Mouse (Mus musculus): ENCODE measurements at regions not wholly inside any gene's neighbourhood (a gene's known extent, or its start where the extent isn't known, plus 50 kb on each side); places are given as distances from the start of the nearest gene placed in this dataset.
A peak's percentile ranks its signal among the peaks of the same experiment; 100 is the strongest.

DNA sequence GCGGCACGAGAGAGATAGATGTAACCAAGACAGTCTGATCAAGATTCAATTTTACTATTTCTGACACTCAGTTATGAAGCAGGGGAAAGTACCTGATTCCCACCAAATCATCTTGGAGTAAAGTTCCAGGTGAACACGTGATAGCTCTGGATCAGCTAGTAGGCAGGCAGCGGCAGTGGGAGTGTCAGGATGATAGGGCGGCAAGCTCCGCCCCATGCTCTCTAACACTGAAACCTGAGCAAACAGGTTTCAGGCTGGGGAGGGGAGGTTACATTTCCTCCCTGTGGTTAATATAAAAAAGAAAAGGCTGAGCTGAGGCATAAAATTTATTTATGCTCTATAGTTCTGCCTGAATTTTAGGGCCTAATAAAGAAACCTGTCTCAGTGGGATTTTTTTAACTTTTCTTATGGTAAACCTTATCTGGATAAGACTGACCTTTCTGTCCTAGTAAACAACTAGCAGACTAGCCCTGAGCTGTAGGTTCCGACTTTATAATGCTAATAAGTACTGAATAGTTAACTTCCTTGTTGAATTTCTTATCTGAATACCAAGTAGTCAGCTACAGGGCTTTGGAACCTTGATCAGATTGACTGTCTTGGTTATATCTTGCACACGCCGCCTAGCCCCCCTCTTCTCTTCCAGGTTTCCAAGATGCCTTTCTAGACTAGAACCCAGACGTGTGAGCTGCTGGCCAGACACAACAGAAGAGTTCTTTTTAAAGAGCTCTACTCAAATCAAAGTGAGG, 254.9 kb upstream of the Dab2 start:
- DNase-seq: peak; percentile 28

DNA sequence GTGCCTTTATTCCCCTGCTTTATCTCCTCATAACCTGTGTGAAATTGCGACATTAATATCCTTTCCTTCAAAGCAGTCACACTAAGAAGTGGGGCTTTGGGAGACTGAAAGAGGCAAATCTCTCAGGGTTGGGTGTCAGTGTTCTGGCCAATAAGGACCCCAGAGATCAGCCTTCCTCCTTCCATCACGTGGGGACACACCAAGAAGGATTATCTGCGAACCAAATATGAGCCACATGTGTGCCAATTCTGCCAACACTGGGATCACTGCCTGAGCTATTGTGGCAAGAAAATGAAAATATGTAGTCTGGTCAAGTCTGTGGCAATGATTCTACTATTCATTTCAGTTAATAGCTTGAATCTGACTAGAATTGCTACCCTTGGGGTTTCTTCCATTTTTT, 243.9 kb upstream of the Dab2 start:
- DNase-seq: no peak

DNA sequence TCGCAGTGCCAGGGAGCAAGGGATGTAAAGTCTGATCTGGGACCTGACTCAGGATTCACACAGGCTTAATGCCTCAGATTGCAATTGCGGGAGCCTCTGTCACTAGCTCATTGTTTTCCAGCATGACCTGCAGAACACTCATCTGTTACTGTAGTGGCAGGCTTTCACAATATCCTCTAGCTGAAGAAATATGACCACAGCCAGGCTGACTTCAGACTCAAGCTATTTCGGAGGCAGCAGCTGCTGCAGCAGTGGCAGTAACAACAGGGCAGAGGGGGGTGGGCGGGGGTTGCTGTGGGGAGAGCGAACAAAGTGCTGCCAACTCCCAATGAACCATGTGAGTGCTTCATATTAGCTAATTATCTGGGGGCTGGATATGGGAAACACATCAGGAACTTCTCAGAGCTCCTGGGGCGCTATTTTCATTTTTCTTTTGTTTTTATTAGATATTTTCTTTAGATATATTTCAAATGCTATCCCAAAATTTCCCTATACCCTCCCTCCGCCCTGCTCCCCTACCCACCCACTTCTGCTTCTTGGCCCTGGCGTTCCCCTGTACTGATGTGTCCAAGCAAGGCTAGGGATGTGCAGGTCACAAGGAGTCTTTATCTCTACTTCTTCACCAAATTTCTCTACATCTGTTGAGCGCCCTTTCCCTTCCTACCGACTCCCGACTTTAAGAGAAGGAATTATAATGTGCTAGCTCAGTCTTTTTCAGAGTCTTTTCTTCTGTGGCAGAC, 242.5 kb upstream of the Dab2 start:
- DNase-seq: no peak

DNA sequence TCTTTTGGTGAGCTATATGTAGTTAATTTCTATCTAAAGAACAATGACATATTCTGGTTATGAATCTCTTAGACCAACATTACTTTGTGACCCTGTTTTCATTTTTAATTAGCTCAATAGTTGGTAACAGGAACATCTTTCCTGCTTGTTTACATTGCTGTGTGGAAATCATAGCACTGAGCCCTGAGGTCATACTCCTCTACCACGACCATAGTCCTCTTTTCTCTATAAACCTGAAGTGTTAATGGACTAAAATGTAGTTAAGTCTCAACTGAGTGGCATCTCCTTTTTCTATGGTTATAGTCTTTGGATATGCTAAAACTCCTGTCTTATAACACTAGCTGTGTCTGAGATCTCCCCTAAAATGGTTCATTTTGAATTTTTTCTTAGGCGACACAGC, 240.2 kb upstream of the Dab2 start:
- no peak for DNase-seq

DNA sequence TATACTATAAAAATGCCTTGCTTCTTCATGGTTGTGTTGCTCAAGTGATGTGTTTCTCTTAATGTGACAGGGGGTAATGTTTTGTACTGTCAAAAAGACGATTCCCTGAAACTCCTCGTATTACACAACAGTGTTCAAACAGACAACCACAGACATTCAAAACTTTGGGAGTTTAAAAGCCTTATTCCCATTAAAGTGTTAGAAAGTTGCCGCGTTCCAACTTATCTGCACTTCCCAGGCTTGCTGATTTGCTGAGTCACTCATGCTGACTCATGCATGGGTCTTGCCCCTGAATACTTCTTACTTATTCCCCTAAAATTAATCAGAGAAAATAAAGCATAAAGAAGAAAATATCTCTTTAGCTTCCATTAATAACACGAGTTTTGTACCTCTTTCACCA, 239.8 kb upstream of the Dab2 start:
- DNase-seq: no peak

DNA sequence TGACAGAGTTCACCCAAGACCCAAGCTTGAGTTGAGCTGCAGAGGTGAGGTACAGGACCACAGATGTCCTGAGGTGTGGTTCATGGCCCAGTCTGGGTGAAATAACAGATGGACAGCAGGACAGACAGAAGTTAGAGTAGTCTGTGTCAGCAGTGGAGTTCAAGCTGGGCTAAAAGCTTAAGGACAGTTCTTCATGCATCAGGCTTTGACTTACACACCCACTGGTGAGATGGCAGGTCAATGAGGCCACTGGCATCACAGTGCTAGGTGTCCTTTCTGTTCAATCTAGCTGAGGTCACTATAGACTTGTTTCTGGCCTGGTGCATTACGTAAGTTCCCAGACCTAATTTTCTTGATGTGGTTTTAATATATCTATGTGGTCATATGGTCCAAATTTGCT, 238.9 kb upstream of the Dab2 start:
- DNase-seq: no peak

DNA sequence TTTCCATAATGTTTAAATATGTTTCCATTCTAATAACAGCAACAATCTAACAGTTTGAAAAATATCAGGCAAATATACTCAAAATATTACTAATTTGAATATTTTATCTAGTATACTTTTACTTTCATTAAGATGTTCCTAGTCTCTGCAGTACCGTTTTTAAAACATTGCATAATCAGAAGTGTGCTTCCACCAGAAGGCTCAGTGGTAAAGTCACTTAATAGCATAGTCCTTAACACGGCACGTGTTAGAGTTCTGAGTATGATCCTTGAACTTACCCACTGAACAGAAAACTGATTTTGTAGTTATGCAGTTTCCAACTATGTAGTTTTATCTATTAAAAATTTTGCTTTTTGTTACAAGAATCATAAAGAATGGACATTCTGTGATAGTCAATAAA, 234.5 kb upstream of the Dab2 start:
- DNase-seq: no peak

DNA sequence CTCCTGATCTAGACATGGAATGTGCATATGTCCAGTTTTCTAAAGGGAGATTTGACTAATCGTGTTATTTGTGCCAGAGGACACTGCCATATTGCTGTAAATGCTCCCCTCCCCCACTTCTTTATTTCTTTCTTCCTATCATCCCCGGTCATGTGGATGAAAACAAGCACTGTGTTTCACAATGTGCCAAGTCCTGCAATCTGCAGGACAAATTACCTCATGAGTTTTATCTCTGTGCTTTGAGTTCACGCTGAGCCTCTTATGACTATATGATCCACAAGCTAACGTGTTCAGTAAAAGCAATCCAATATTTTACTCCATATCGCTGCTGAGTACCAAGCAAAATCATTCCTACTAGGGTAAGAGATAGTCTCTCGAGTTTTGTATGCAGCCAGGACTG, 232.2 kb upstream of the Dab2 start:
- no peak for DNase-seq

DNA sequence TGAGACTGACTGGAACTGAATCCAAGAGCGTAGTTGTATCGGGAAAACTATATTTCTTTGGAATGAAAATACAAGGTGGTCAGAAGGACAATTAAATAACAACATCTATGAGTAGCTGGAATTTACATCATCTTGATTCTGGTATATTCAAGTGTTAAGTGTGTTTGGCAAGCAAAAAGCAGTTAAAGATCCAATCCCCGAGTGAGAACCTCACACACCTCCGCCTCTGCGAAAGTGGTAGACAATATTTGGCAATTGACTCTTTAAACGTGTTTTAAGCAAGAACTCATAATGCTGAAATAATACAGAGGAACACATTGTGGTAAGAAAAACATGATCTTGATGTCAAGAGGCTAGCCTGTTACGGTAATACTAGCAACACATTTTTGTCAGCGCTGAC, 231.2 kb upstream of the Dab2 start:
- DNase-seq: no peak

DNA sequence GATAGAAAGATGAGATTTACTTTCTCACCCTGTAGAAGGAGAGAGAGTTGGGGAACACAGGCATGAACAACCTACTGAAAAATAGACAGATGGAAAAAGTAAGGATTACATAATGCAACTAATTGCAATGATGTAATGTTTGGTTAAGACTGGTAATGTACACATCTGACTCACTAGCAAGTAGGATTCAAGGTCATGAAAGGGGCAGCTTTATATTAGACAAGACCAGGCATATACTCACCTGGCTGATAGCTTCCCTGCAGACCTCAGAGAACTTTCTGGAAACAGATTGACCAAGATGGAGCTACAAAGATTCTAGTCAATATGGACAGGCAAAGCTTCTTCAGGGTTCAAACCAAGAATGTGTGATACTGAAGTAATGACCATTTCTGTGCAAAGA, 227.7 kb upstream of the Dab2 start:
- DNase-seq: no peak

DNA sequence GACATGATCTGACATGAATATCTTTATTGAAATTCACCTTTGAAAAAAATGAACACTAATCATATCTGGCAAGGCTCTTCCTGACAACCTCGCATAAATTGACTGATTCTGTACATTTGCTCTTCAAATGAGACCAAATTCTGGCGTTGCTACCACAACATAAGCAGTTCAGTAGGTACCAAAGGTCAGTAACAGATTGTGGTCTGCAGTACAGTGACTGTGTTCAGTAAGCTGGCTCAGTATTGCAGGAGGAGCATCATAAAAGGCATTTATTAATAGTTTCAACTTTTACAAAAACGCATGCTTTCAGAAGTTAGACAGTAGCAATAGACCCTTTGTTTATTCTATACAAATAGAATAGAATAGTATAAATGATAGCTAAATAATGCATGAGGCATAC, 226.7 kb upstream of the Dab2 start:
- no peak for DNase-seq

DNA sequence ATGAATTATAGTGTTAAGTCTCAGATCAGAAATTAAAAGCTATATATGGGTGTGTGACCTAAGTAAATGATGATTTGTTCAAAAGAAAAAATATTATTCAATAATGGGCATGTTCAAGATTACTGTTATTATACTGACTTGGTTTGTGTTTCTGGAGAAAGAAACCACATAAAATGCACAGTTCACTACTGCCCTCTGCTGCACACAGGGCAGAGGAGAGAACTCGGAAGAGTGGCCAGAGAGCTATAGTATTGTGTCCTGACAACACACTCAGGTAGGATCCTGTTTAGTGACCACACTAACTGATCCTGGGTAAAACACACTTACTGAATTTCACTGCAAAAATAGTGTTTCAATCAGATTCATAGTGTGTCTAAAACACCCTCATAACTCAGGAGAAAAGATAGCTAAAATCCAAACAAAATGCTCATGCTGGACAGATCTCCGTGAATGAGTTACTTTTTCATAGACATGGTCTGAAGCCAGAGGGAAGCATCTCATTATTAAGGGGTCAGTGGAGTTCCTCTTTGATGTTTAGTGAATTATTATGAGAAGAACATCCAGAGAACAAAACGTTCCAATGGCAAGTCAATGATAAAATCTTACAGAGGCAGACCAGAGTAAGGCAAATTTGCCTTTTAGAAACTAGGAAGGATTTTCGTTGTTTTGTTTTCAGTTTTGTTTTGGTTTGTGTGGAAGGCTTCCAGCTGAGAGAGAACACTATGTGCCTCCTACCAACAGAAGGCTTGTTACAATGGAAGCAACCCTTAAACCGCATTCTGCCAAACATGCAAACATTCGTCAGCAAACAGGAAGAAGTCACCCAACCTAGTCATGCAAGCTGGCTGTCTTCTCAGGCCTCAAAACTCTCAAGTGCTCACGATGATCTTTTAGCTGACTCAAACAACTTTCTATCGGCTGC, 218.6 kb upstream of the Dab2 start:
- DNase-seq: peak; percentile 67

DNA sequence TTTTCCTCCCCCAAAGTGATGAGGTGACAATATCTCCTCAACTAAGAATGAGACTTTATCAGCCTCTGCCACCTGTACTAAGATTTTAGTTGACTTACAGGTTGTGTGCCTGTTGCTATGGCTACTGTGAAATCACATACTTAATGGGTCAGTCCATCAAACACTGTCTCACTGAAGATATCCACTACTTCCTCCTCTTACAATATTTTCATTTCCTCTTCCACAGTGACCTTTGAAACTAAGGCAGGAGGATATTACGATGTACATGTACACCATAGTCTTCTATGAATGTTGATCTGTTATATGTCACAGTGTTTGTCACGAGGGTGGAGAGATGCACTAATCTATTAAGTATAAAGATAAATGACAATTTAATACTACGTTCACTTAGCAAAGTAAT, 212.4 kb upstream of the Dab2 start:
- no peak for DNase-seq

DNA sequence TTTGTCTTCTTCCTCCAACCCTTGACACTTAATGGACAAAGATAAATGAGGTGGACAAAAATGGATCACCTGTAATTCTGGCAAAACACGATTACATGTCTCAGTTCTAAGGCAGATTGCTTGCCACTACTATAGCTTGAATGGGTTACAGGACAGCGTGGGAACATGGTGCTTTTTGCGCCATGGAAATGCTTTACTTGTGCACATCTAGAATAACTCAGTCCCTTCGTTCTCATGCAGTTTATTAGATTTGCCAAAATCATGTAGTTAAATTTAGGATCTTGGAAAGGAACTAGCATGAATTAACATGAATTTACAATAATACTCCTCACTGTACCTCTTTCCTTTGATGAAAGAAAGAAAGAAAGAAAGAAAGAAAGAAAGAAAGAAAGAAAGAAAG, 211.1 kb upstream of the Dab2 start:
- no peak for DNase-seq

DNA sequence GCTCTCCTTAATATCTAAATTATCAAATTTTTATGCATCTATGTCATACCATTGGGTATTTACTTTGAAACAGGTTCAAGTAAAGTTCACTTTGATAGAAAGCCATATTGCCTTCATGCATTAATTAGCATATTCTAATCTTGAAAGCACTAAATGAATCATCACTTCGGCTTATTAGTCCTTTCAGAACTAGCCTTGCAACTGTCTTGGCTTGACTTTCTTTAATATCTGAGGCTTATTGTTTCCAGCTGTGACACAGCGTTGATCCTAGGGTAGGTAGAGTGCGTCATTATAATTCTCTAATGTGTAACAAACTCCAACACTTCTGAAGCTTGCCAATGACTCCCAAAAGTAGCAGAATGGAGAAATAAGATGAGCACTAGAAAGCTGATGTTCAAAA, 169.9 kb upstream of the Dab2 start:
- no peak for DNase-seq

DNA sequence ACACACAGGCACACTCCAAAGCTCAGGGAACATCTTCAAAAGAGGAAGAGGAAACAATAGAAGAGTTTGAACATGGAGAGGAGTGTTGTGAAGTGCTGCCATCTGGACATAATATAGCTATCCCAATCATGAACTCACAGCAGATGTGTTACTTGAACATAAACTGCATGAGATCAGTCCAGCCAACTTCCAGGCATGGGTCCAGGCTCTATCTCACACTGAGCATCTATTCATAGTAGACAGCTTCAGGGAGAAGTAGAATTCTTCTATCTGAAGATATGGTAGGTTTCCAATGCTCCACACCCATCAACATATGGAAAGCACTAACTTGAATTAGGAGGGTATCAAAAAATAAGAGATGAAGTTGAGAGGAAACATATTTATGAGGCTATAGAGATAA, 167.4 kb upstream of the Dab2 start:
- no peak for DNase-seq

DNA sequence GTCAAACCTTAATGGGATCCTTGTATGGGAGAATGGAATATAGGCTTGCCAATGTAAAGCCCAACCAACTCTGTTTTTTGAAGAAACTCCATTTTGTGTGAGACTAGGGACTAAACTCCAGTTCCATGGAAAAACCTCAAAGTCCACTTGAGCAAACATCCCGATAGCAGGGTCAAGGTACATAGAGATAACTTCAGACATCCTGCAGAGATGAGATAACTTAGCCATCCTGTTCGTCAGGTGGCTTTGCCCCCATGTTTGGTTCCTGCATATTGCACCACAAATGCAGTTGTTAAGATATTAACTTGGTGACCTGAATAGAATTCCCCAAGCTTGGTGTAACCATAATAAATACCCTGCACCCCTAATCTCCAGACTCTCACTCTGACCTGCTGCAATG, 154.5 kb upstream of the Dab2 start:
- no peak for DNase-seq

DNA sequence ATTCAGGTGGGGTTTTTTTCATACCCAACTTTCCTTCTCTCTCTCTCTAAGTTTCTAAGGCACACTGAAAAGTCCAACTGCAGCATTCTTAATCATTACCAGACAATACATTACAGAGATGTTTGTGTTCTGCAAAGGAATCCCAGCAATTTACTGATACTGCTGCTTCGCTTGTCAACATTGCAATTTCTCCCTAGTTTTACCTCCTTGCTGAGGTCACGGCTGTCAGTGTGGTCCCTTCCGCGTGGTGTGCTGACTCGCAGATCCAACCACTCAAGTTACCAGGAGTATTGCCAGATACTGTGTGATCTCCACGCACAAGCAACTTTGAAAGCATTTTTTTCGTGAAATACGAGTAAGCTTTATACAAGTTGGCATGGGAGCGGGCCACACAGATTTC, 144.9 kb upstream of the Dab2 start:
- peak; percentile 41 for DNase-seq

DNA sequence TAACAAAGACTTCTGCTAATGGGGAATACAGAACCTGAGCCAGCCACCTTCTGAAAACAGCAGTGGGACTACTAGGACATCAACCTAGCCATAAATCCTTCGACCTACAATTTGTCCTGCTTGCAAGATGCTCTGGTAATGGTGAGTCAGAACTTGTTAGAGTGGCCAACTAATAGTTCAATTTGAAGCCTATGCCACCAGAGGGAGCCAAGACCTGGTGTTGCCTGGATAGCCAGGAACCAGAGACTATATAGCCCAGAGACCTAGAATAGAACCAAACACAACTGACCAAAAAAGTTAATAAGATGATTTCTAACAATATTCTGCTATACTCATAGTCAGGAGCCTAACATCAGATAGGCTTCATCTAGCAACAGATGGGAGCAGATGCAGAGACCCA, 119.3 kb upstream of the Dab2 start:
- DNase-seq: peak; percentile 15

DNA sequence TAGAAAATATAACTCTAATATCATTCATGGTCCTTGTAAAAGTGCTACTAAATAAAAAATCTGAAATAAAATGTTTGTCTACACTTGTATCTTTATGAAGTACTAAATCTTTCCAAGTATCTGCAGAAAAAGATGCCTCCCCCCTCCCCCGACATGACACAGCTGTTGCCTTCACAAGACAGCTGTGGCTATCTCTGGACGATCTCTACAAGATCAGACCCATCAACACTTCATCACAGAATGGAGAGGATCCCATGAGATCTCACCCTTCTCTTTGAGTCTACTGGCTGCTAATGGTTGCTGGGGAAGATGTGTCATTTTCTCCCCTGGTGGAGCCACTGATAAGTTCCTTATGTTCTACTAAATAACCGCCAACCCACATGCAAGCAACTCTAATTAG, 116.0 kb upstream of the Dab2 start:
- DNase-seq: peak; percentile 7

DNA sequence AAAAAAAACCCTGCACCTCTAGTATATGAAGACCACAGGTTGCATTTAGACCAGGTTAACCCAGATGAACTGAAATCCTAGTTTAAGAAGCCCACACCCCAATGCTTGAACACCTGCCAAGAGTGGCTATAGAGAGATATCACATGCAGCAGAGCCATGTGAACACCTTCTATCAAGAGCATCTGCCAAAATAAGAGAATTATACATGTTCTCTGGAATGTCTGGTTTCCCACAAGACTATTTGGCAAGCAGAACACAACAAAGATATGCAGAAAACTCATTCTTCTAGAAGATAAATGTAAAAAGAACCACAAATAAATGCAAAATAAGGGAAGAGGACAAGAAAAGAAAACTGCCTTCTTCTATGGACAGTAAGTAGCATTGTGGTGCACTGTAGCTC, 107.7 kb upstream of the Dab2 start:
- no peak for DNase-seq

DNA sequence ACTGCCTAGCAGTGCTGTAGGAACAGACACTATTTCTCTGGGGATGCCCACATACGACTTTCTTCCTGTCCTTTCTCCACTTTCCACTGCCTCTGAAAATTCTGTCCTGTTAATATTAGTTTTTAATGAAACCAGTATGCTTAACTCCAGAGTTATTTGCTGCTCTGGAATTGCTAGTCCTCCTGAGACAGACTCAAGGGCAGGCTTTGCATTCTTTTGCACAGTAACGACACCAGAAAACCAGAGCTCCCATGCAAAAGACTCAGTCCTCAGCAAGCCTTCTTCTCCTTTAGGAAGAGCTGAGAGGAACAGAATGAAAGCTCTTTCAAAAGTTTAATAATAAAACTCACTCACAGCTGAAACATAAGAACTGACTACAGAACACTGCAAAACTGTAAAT, 92.3 kb upstream of the Dab2 start:
- no peak for DNase-seq

DNA sequence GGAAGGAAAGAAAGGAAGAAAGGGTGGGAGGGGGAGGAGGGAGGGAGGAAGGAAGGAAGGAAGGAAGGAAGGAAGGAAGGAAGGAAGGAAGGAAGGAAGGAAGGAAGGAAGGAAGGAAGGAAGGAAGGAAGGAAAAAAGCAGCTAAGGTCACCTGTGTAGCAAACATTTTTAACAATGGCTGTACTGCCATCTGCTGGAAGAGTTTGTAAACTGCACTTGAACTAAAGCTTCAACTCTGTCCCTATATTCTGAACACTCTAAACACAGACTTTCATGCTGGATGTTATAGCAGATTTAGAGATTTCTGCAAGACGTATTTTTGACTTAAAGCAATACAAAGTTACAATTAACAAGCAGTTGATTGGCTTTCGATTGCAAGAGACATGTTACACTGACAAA, 90.3 kb upstream of the Dab2 start:
- peak; percentile 51 for DNase-seq

DNA sequence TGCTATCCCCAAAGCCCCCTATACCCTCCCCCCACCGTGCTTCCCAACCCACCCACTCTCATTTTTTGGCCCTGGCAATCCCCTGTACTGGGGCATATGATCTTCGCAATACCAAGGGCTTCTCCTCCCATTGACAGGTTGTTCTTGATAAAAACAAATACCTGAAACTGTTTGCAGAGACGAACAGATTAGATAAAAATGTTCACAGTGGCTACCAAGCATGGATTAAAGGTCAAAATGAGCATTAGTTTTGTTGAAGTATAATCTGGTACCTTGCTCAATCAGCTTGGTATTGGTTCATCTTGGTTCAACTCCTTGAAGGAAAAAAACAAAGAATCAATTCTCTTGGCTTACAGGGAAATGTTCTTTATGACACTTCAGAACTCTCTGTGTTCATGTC, 81.5 kb upstream of the Dab2 start:
- no peak for DNase-seq
